Mouse (Mus musculus) cerebellum, adult 2 months (tissue): ENCODE results near the gene Trappc3l.

Experiments used
- CTCF ChIP-seq: fragments of 200-500 bp; IDR thresholded peaks from 2 replicates; pipeline ENCODE4 v1.5.1; 2011; ENCODE audit warnings: low read depth, mild to moderate bottlenecking, control low read depth, low read length, moderate library complexity, borderline replicate concordance; ENCODE audit not compliant: insufficient read depth
- POLR2A ChIP-seq: fragments of 200-500 bp; IDR thresholded peaks from 2 replicates; pipeline ENCODE4 v1.6.1; 2011; ENCODE audit warnings: low read length, control low read depth, borderline replicate concordance; ENCODE audit not compliant: insufficient read depth

DNA sequence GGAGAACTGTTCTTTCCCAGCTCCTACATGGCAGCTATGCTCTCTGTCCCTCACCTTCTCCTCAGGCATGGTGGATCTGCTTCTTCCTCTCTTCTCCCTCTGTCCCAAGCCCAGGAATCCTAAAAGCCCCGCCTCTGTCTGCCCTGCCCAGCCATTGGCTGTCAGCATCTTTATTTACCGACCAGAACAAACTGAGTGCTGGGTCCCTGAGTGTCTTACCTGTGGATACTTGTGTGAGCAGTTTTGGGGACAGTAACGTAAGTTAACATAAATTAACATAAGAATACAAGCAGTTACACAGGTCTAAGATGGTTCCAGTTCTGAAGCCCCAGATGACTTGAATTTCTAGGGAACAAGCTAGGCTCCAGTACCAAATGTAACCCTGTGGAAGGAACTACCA lies 29.2 kb downstream of the Trappc3l start:
- TF ChIP-seq CTCF = no peak
- TF ChIP-seq POLR2A = no peak
